Mouse (Mus musculus) midbrain, embryonic 16.5 days (tissue): ENCODE results near the gene Rbm20. TPM values are rescaled to one million over a fixed set of nuclear protein-coding genes. Genes with fewer than 3 reads are reported as not detected.

Experiments used
- ATAC-seq: fragments of 200-750 bp; cut with Nextera tagmentation; 2 replicates; pipeline ENCODE4 v1.8.0; 2017; ENCODE audit warnings: moderate TSS enrichment
- H3K27ac ChIP-seq: fragments of 300-500 bp; sonication (generic); 2 replicates; pipeline ENCODE4 v1.5.1; 2014; ENCODE audit warnings: mild to moderate bottlenecking, low read length, mixed read lengths
- H3K27me3 ChIP-seq: fragments of 300-500 bp; sonication (generic); 2 replicates; pipeline ENCODE4 v1.6.1; 2014; ENCODE audit warnings: low read depth, low read length, mixed read lengths; ENCODE audit not compliant: control insufficient read depth, insufficient read depth
- H3K36me3 ChIP-seq: fragments of 300-500 bp; sonication (generic); 2 replicates; pipeline ENCODE4 v1.6.1; 2014; ENCODE audit warnings: mild to moderate bottlenecking, low read length, moderate library complexity, mixed read lengths; ENCODE audit not compliant: control insufficient read depth, insufficient read depth
- H3K4me1 ChIP-seq: fragments of 300-500 bp; sonication (generic); 2 replicates; pipeline ENCODE4 v1.6.1; 2014; ENCODE audit warnings: mild to moderate bottlenecking, low read length, mixed read lengths; ENCODE audit not compliant: control insufficient read depth, insufficient read depth
- H3K4me2 ChIP-seq: fragments of 300-500 bp; sonication (generic); 2 replicates; pipeline ENCODE4 v1.6.1; 2014; ENCODE audit warnings: mild to moderate bottlenecking, low read length, mixed read lengths
- H3K4me3 ChIP-seq: fragments of 300-500 bp; sonication (generic); 2 replicates; pipeline ENCODE4 v1.5.1; 2014; ENCODE audit warnings: low read depth, mild to moderate bottlenecking, low read length, moderate library complexity, mixed read lengths
- H3K9ac ChIP-seq: fragments of 300-500 bp; sonication (generic); 2 replicates; pipeline ENCODE4 v1.6.1; 2014; ENCODE audit warnings: low read depth, low read length, mixed read lengths
- H3K9me3 ChIP-seq: fragments of 300-500 bp; sonication (generic); replicated peaks from 2 replicates; pipeline ENCODE4 v1.6.1; 2014; ENCODE audit warnings: mild to moderate bottlenecking, low read length, mixed read lengths; ENCODE audit not compliant: control insufficient read depth, poor library complexity, severe bottlenecking
- WGBS: fragments of 180-500 bp; shearing (Covaris S2); extraction: QIAGEN DNeasy Blood & Tissue Kit; methylation state at CpG from one replicate; pipeline ENCODE4 v1.1.7; 2014; 5-methylcytosine and 5-hydroxymethylcytosine counted together
- polyA plus RNA-seq: library from polyadenylated mRNA; unstranded; fragments of >200 nt; fragmentation: Nextera tagmentation; extraction: Ambion mirVana; gene quantifications from 2 replicates; pipeline ENCODE4 v1.2.1, GENCODE M21; 2015

The Rbm20 gene
- polyA plus RNA-seq, 1 experiment from 2014 or later: 0.75 TPM

- Histone ChIP-seq H3K4me3 (no peak overlapping the region), H3K9me3 (no peaks in the 10 kb centered on the region), H3K27me3 (no peaks in the 10 kb centered on the region), H3K4me2 (no peak overlapping the region), H3K27ac (no peak overlapping the region), H3K4me1 (no peaks in the 10 kb centered on the region), H3K36me3 (no peaks in the 10 kb centered on the region), H3K9ac (no peak overlapping the region)
- no peak for ATAC-seq
- WGBS: 70% methylated on average over 6 of the region's 6 CpGs
Observed at GRCm38 (mm10) chr19:53738701-53739131, 61.6 kb downstream of the Rbm20 start.

GRCm38 (mm10) chr19:53739570-53740266 lies 62.6 kb downstream of the Rbm20 start:
- no peak for ATAC-seq
- 59% methylated on average over 8 of the region's 8 CpGs for WGBS
- no peak overlapping the region for H3K9ac ChIP-seq
- H3K4me2 ChIP-seq: no peak overlapping the region
- H3K36me3 ChIP-seq: no peaks in the 10 kb centered on the region
- no peaks in the 10 kb centered on the region for H3K4me1 ChIP-seq
- H3K27me3 ChIP-seq: no peaks in the 10 kb centered on the region
- no peak overlapping the region for H3K27ac ChIP-seq
- no peak overlapping the region for H3K4me3 ChIP-seq
- H3K9me3 ChIP-seq: no peaks in the 10 kb centered on the region

- Histone ChIP-seq H3K36me3 (no peaks in the 10 kb centered on the region), H3K4me2 (no peak overlapping the region), H3K27me3 (no peaks in the 10 kb centered on the region), H3K4me3 (no peak overlapping the region), H3K27ac (no peak overlapping the region), H3K9ac (no peak overlapping the region), H3K4me1 (no peaks in the 10 kb centered on the region), H3K9me3 (no peaks in the 10 kb centered on the region)
- WGBS: 73% methylated on average over 1 of the region's 1 CpGs
- no peak for ATAC-seq
Observed at GRCm38 (mm10) chr19:53740750-53741380, 63.8 kb downstream of the Rbm20 start.

- Histone ChIP-seq H3K27me3 (no peaks in the 10 kb centered on the region), H3K4me3 (no peak overlapping the region), H3K9ac (no peak overlapping the region), H3K4me1 (no peaks in the 10 kb centered on the region), H3K27ac (no peak overlapping the region), H3K9me3 (no peaks in the 10 kb centered on the region), H3K36me3 (no peaks in the 10 kb centered on the region), H3K4me2 (no peak overlapping the region)
- no peak for ATAC-seq
- 62% methylated on average over 3 of the region's 3 CpGs for WGBS
Observed at GRCm38 (mm10) chr19:53741902-53742301, 64.8 kb downstream of the Rbm20 start.

GRCm38 (mm10) chr19:53745354-53745753 lies 68.2 kb downstream of the Rbm20 start:
- Histone ChIP-seq H3K27me3 (no peaks in the 10 kb centered on the region), H3K27ac (no peak overlapping the region), H3K4me2 (no peak overlapping the region), H3K9me3 (no peaks in the 10 kb centered on the region), H3K9ac (no peak overlapping the region), H3K4me3 (no peak overlapping the region), H3K4me1 (no peaks in the 10 kb centered on the region), H3K36me3 (no peaks in the 10 kb centered on the region)
- WGBS: 89% methylated on average over 3 of the region's 3 CpGs
- ATAC-seq: no peak

- Histone ChIP-seq H3K9me3 (no peaks in the 10 kb centered on the region), H3K36me3 (no peaks in the 10 kb centered on the region), H3K27me3 (no peaks in the 10 kb centered on the region), H3K27ac (no peak overlapping the region), H3K4me3 (no peak overlapping the region), H3K9ac (no peak overlapping the region), H3K4me1 (no peaks in the 10 kb centered on the region), H3K4me2 (no peak overlapping the region)
- ATAC-seq: no peak
- 80% methylated on average over 9 of the region's 9 CpGs for WGBS
Observed at GRCm38 (mm10) chr19:53746116-53746515, 69.0 kb downstream of the Rbm20 start.

- ATAC-seq: no peak
- H3K9ac ChIP-seq: no peak overlapping the region
- 89% methylated on average over 13 of the region's 13 CpGs for WGBS
- H3K4me1 ChIP-seq: no peaks in the 10 kb centered on the region
- no peak overlapping the region for H3K27ac ChIP-seq
- no peaks in the 10 kb centered on the region for H3K9me3 ChIP-seq
- no peak overlapping the region for H3K4me2 ChIP-seq
- no peak overlapping the region for H3K4me3 ChIP-seq
- H3K36me3 ChIP-seq: no peaks in the 10 kb centered on the region
- H3K27me3 ChIP-seq: no peaks in the 10 kb centered on the region
Observed at GRCm38 (mm10) chr19:53748236-53748775, 71.2 kb downstream of the Rbm20 start.

GRCm38 (mm10) chr19:53749326-53749725 lies 72.2 kb downstream of the Rbm20 start:
- Histone ChIP-seq H3K4me3 (no peak overlapping the region), H3K36me3 (no peaks in the 10 kb centered on the region), H3K27ac (no peak overlapping the region), H3K9me3 (no peaks in the 10 kb centered on the region), H3K27me3 (no peaks in the 10 kb centered on the region), H3K4me2 (no peak overlapping the region), H3K9ac (no peak overlapping the region), H3K4me1 (no peaks in the 10 kb centered on the region)
- WGBS: 95% methylated on average over 8 of the region's 8 CpGs
- ATAC-seq: no peak

GRCm38 (mm10) chr19:53751420-53752185 lies 74.5 kb downstream of the Rbm20 start:
- no peaks in the 10 kb centered on the region for H3K9me3 ChIP-seq
- WGBS: 79% methylated on average over 22 of the region's 22 CpGs
- no peak overlapping the region for H3K27ac ChIP-seq
- H3K4me3 ChIP-seq: no peak overlapping the region
- ATAC-seq: no peak
- no peak overlapping the region for H3K4me2 ChIP-seq
- H3K4me1 ChIP-seq: no peaks in the 10 kb centered on the region
- no peaks in the 10 kb centered on the region for H3K27me3 ChIP-seq
- H3K9ac ChIP-seq: no peak overlapping the region
- no peaks in the 10 kb centered on the region for H3K36me3 ChIP-seq
